Mouse (Mus musculus): ENCODE data around the gene Srpk3. TPM values are rescaled to one million over a fixed set of nuclear protein-coding genes. Genes with fewer than 3 reads are reported as not detected.
A peak's percentile ranks its signal among the peaks of the same experiment; 100 is the strongest.
"Not testable (repeated sequence)": the region's sequence is repeated elsewhere in the genome, so short reads cannot be mapped to it uniquely, and the experiment has no call there.

The Srpk3 gene
- total RNA-seq (2015) (not detected in 2 replicates), total RNA-seq (2017) (0.20 TPM in 1 of 2 replicates, not detected in the other)

- ATAC-seq (replicated peaks; ENCODE audit: poor library complexity) = peak; percentile 30
These were observed at the start of gene Srpk3 for GRCm38 (mm10) chrX:73774168-73774760. Srpk3 (plus strand) TSS chrX:73774405.

GRCm38 (mm10) chrX:73730908-73731307 is 43.3 kb upstream of the Srpk3 start:
- no peak for ATAC-seq (replicated peaks; ENCODE audit: poor library complexity)

GRCm38 (mm10) chrX:73738155-73738554 is 36.0 kb upstream of the Srpk3 start:
- peak; percentile 64; the same call in 1 of the 2 replicates for ATAC-seq (replicated peaks; ENCODE audit: poor library complexity)

- no peak for ATAC-seq (replicated peaks; ENCODE audit: poor library complexity)
These were observed 35.1 kb upstream of the Srpk3 start for GRCm38 (mm10) chrX:73739151-73739550.

- not testable (repeated sequence) for ATAC-seq (replicated peaks; ENCODE audit: poor library complexity)
These were observed 34.4 kb upstream of the Srpk3 start for GRCm38 (mm10) chrX:73739841-73740240.

GRCm38 (mm10) chrX:73744774-73745481 is 29.3 kb upstream of the Srpk3 start:
- no peak for ATAC-seq (replicated peaks; ENCODE audit: poor library complexity)

- no peak; the same call in 1 of the 2 replicates for ATAC-seq (replicated peaks; ENCODE audit: poor library complexity)
These were observed 25.2 kb upstream of the Srpk3 start for GRCm38 (mm10) chrX:73748977-73749376.

GRCm38 (mm10) chrX:73756334-73757140 is 17.7 kb upstream of the Srpk3 start, which contains the start of gene Plxnb3:
Plxnb3 (plus strand) TSS chrX:73757090.
- no peak for ATAC-seq (replicated peaks; ENCODE audit: poor library complexity)

- ATAC-seq (replicated peaks; ENCODE audit: poor library complexity) = 0 out of 2 replicates have a peak, but pooled peaks have one; percentile 14
These were observed 15.5 kb upstream of the Srpk3 start for GRCm38 (mm10) chrX:73758611-73759290.

- peak; percentile 83 for ATAC-seq (replicated peaks; ENCODE audit: poor library complexity)
These were observed 8.9 kb upstream of the Srpk3 start for GRCm38 (mm10) chrX:73765311-73765710.

GRCm38 (mm10) chrX:73767267-73767666 is 6.9 kb upstream of the Srpk3 start:
- peak; percentile 58; the same call in 1 of the 2 replicates for ATAC-seq (replicated peaks; ENCODE audit: poor library complexity)

- ATAC-seq (replicated peaks; ENCODE audit: poor library complexity) = no peak
These were observed 738 bp downstream of the Srpk3 start for GRCm38 (mm10) chrX:73774802-73775483.

- ATAC-seq (replicated peaks; ENCODE audit: poor library complexity) = no peak
These were observed 8.0 kb downstream of the Srpk3 start for GRCm38 (mm10) chrX:73782227-73782626.

GRCm38 (mm10) chrX:73785666-73786065 is 11.5 kb downstream of the Srpk3 start:
- no peak for ATAC-seq (replicated peaks; ENCODE audit: poor library complexity)

GRCm38 (mm10) chrX:73786364-73787224 is 12.4 kb downstream of the Srpk3 start, which contains the start of the genes Idh3g and Ssr4:
Idh3g (minus strand) TSS chrX:73786897.
Ssr4 (plus strand) TSS chrX:73787028.
- ATAC-seq (replicated peaks; ENCODE audit: poor library complexity) = peak; percentile 91

GRCm38 (mm10) chrX:73787225-73787558 is 13.0 kb downstream of the Srpk3 start:
- no peak for ATAC-seq (replicated peaks; ENCODE audit: poor library complexity)

- ATAC-seq (replicated peaks; ENCODE audit: poor library complexity) = no peak
These were observed 14.3 kb downstream of the Srpk3 start for GRCm38 (mm10) chrX:73788501-73788900.

GRCm38 (mm10) chrX:73793039-73793438 is 18.8 kb downstream of the Srpk3 start:
- ATAC-seq (replicated peaks; ENCODE audit: poor library complexity) = no peak

GRCm38 (mm10) chrX:73793505-73793904 is 19.3 kb downstream of the Srpk3 start:
- no peak for ATAC-seq (replicated peaks; ENCODE audit: poor library complexity)

Measured in megakaryocyte progenitor cell, adult 5-6 weeks (primary cell).